Mouse (Mus musculus): ENCODE results near the gene Nxpe3. TPM values are rescaled to one million over a fixed set of nuclear protein-coding genes. Genes with fewer than 3 reads are reported as not detected.

The Nxpe3 gene
- polyA plus RNA-seq, 1 experiment: 7.5 TPM

- Histone ChIP-seq H3K27ac (ENCODE audit: insufficient read depth, low read length) (no peak overlapping the region), H3K4me1 (ENCODE audit: control insufficient read depth, insufficient read depth, low read length) (peaks cover 2% of the 10 kb centered on the region; the same call in 1 of the 2 replicates), H3K4me3 (ENCODE audit: insufficient read depth, low read length) (no peak overlapping the region)
- TF ChIP-seq POLR2A (IDR thresholded peaks at IDR 0.05; ENCODE audit: extremely low read depth, insufficient read depth, low read length) (no peak), CTCF (IDR thresholded peaks at IDR 0.05; ENCODE audit: extremely low read depth, insufficient read depth, low read length) (no peak)
Measured at GRCm38 (mm10) chr16:55891346-55891745, 3.7 kb downstream of the Nxpe3 start.

DNA sequence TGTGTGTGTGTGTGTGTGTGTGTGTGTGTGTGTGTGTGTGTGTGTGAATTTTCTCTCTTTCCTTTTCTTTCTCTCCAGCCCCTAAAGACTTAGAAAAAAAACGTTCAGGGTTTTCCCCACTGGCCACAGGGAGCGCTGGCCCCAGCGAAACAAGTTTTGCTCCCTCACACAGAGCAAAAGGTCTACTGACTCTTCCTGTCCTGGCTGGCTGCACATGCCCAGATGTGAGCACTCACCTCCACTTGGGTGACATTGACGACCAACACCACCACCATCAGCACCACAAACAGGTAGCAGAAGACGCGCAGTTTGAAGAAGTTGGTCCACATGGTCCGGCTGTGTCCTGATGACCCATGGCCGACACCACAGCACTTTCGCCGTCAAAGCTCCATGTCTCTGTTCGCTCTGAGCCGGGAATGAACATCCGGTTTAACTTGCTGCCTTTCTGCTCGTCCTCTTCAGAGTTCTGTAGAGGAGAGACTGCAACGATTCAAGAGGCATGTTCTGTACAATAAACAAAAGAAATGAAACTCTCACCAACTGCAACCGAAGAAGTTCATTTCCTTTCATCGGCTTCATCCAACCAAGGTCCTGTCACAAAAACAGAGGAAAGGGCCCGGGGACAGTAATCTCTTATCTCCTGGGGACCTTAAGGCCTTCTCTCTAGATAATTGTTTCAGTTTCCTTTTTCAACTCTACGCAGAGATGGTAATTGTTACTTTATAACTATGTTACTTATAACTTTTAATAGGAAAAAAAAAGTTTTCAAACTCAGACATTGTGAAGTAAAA, 4.5 kb downstream of the Nxpe3 start:
- no peak for TF ChIP-seq POLR2A (IDR thresholded peaks at IDR 0.05; ENCODE audit: extremely low read depth, insufficient read depth, low read length)
- TF ChIP-seq CTCF (IDR thresholded peaks at IDR 0.05; ENCODE audit: extremely low read depth, insufficient read depth, low read length): no peak
- H3K4me3 ChIP-seq (ENCODE audit: insufficient read depth, low read length): no peak overlapping the region
- no peak overlapping the region for H3K27ac ChIP-seq (ENCODE audit: insufficient read depth, low read length)
- H3K4me1 ChIP-seq (ENCODE audit: control insufficient read depth, insufficient read depth, low read length): peaks cover 2% of the 10 kb centered on the region; the same call in 1 of the 2 replicates

DNA sequence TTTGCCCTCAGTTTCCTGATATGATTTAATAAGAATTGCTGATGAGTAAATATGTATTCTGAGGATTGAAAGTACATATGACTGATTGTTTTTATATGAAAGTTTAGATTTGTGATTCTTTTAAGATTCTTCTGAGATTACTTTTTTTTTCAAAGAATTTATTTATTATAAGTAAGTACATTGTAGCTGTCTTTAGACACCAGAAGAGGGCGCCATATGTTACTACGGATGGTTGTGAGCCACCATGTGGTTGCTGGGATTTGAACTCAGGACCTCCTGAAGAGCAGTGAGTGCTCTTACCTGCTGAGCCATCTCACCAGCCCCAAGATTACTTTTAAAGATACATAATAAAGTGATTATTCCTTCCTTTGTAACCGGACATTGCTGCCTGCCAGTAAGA, 5.6 kb downstream of the Nxpe3 start:
- no peak overlapping the region for H3K4me3 ChIP-seq (ENCODE audit: insufficient read depth, low read length)
- no peak overlapping the region for H3K27ac ChIP-seq (ENCODE audit: insufficient read depth, low read length)
- peaks cover under 1% of the 10 kb centered on the region; the same call in 1 of the 2 replicates for H3K4me1 ChIP-seq (ENCODE audit: control insufficient read depth, insufficient read depth, low read length)
- TF ChIP-seq CTCF (IDR thresholded peaks at IDR 0.05; ENCODE audit: extremely low read depth, insufficient read depth, low read length): no peak
- TF ChIP-seq POLR2A (IDR thresholded peaks at IDR 0.05; ENCODE audit: extremely low read depth, insufficient read depth, low read length): no peak

DNA sequence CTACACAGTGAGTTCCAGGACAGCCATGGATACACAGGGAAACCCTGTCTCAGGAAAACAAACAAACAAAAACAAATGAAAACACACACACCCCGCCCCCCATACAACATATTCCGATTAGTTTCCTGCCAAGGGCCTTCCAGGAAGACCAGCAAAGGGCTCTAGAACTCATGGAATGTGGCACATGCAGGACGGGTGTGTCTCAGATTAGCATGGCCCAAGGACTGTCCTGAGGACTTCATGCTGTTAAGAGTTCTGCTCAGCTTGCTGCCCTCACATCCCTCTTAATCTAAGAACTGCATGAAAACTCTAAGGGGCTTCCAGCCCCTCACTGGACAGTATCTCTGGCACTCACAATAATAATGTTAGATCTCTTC, 6.5 kb downstream of the Nxpe3 start:
- TF ChIP-seq CTCF (IDR thresholded peaks at IDR 0.05; ENCODE audit: extremely low read depth, insufficient read depth, low read length) (no peak), POLR2A (IDR thresholded peaks at IDR 0.05; ENCODE audit: extremely low read depth, insufficient read depth, low read length) (no peak)
- Histone ChIP-seq H3K4me3 (ENCODE audit: insufficient read depth, low read length) (no peak overlapping the region), H3K27ac (ENCODE audit: insufficient read depth, low read length) (no peak overlapping the region), H3K4me1 (ENCODE audit: control insufficient read depth, insufficient read depth, low read length) (no peaks in the 10 kb centered on the region)

GRCm38 (mm10) chr16:55887814-55888583, 7.1 kb downstream of the Nxpe3 start:
- TF ChIP-seq POLR2A (IDR thresholded peaks at IDR 0.05; ENCODE audit: extremely low read depth, insufficient read depth, low read length) (no peak), CTCF (IDR thresholded peaks at IDR 0.05; ENCODE audit: extremely low read depth, insufficient read depth, low read length) (peak; percentile 45)
- Histone ChIP-seq H3K4me3 (ENCODE audit: insufficient read depth, low read length) (no peak overlapping the region), H3K4me1 (ENCODE audit: control insufficient read depth, insufficient read depth, low read length) (no peaks in the 10 kb centered on the region), H3K27ac (ENCODE audit: insufficient read depth, low read length) (no peak overlapping the region)

DNA sequence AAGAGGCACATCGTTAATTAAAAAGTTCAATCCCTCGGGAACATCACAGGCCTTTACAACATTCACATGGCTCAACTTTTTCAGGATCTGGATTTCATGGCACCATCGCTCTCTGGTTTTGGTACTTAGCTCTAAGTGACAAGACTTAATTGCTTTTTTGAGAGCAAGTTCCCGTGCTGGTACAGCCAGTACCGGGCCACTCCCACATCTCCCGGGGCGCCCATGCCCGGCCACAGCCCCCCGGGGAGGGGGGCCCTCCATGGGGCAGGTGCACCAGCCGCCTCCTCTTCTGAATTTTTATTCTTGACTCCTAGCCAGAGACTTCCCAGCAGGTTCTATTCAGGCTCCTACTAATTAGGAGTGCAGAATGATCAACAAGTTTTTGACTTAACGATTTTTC, 10.8 kb downstream of the Nxpe3 start:
- Histone ChIP-seq H3K4me3 (ENCODE audit: insufficient read depth, low read length) (no peak overlapping the region), H3K4me1 (ENCODE audit: control insufficient read depth, insufficient read depth, low read length) (no peaks in the 10 kb centered on the region), H3K27ac (ENCODE audit: insufficient read depth, low read length) (no peak overlapping the region)
- TF ChIP-seq CTCF (IDR thresholded peaks at IDR 0.05; ENCODE audit: extremely low read depth, insufficient read depth, low read length) (no peak), POLR2A (IDR thresholded peaks at IDR 0.05; ENCODE audit: extremely low read depth, insufficient read depth, low read length) (no peak)

DNA sequence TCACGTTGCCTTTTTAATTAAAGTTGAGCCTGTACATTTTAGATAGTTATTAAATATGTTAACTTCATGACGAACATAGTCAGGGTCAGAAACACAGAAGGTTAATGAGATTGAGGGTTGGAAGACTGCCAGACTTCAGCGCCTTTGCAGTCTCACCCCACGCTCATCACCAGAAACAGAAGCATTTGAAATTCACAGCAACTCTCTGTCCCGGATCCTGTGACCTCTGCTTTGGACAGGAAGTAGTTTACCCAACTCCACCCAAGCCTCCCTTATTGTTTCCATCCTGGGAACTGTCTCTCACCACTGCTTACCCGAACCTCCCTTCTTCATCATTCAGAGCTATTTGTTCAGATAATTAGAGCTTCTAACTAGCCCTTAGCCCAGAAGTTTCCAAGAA, 19.1 kb downstream of the Nxpe3 start:
- TF ChIP-seq POLR2A (IDR thresholded peaks at IDR 0.05; ENCODE audit: extremely low read depth, insufficient read depth, low read length) (no peak), CTCF (IDR thresholded peaks at IDR 0.05; ENCODE audit: extremely low read depth, insufficient read depth, low read length) (no peak)

GRCm38 (mm10) chr16:55863832-55864231, 31.3 kb downstream of the Nxpe3 start:
- no peak overlapping the region for H3K4me3 ChIP-seq (ENCODE audit: insufficient read depth, low read length)
- peaks cover 5% of the 10 kb centered on the region for H3K4me1 ChIP-seq (ENCODE audit: control insufficient read depth, insufficient read depth, low read length)
- TF ChIP-seq CTCF (IDR thresholded peaks at IDR 0.05; ENCODE audit: extremely low read depth, insufficient read depth, low read length) (no peak), POLR2A (IDR thresholded peaks at IDR 0.05; ENCODE audit: extremely low read depth, insufficient read depth, low read length) (no peak)
- no peak overlapping the region for H3K27ac ChIP-seq (ENCODE audit: insufficient read depth, low read length)

More for the DNA sequence above, 19.1 kb downstream of the Nxpe3 start:
- Histone ChIP-seq H3K4me3 (ENCODE audit: insufficient read depth, low read length) (no peak overlapping the region), H3K27ac (ENCODE audit: insufficient read depth, low read length) (no peak overlapping the region), H3K4me1 (ENCODE audit: control insufficient read depth, insufficient read depth, low read length) (no peaks in the 10 kb centered on the region)

GRCm38 (mm10) chr16:55863149-55863815, 31.8 kb downstream of the Nxpe3 start:
- Histone ChIP-seq H3K4me1 (ENCODE audit: control insufficient read depth, insufficient read depth, low read length) (peaks cover 5% of the 10 kb centered on the region), H3K27ac (ENCODE audit: insufficient read depth, low read length) (no peak overlapping the region), H3K4me3 (ENCODE audit: insufficient read depth, low read length) (no peak overlapping the region)
- peak; percentile 98 for TF ChIP-seq CTCF (IDR thresholded peaks at IDR 0.05; ENCODE audit: extremely low read depth, insufficient read depth, low read length)
- no peak for TF ChIP-seq POLR2A (IDR thresholded peaks at IDR 0.05; ENCODE audit: extremely low read depth, insufficient read depth, low read length)
